Mouse (Mus musculus) large intestine, adult 2 months (tissue): ENCODE data around the gene Gm20388. TPM values are rescaled to one million over a fixed set of nuclear protein-coding genes. Genes with fewer than 3 reads are reported as not detected.

Source experiments
- DNase-seq: peaks from one replicate; pipeline ENCODE4 v3.0.0-alpha.2; 2012; ENCODE audit warnings: low read depth, low spot score
- WGBS: fragments of 180-500 bp; shearing (Covaris S2); methylation state at CpG from one replicate; pipeline ENCODE4 v1.1.7; 2018; 5-methylcytosine and 5-hydroxymethylcytosine counted together
- polyA plus RNA-seq: library from polyadenylated mRNA; depleted of rRNA; stranded (reverse); fragments of >200 nt; gene quantifications from 2 replicates; pipeline ENCODE4 v1.2.3, GENCODE M21; 2012

The Gm20388 gene
- polyA plus RNA-seq, 1 experiment = 31.5 TPM

- DNase-seq = no peak
- WGBS = 21% methylated on average over 17 of the region's 17 CpGs
These were observed 814.4 kb downstream of the Gm20388 start for GRCm38 (mm10) chr8:120724816-120725575.

- WGBS = 44% methylated on average over 5 of the region's 5 CpGs
- DNase-seq = no peak
These were observed 814.9 kb downstream of the Gm20388 start for GRCm38 (mm10) chr8:120725576-120725950.

GRCm38 (mm10) chr8:120726051-120726450 lies 815.4 kb downstream of the Gm20388 start:
- no peak for DNase-seq
- WGBS = 60% methylated on average over 5 of the region's 5 CpGs

GRCm38 (mm10) chr8:120728488-120729160 lies 818.0 kb downstream of the Gm20388 start:
- DNase-seq = no peak
- 28% methylated on average over 9 of the region's 9 CpGs for WGBS

GRCm38 (mm10) chr8:120731582-120731981 lies 820.9 kb downstream of the Gm20388 start:
- no peak for DNase-seq
- 71% methylated on average over 14 of the region's 14 CpGs for WGBS

- WGBS = 77% methylated on average over 6 of the region's 6 CpGs
- DNase-seq = no peak
These were observed 821.4 kb downstream of the Gm20388 start for GRCm38 (mm10) chr8:120732068-120732467.

- WGBS = 1% methylated on average over 62 of the region's 62 CpGs
- no peak for DNase-seq
These were observed 825.3 kb downstream of the Gm20388 start, which contains the start of gene Irf8 for GRCm38 (mm10) chr8:120735770-120736481. Gene Irf8, plus strand, starts transcription at chr8:120736358.

GRCm38 (mm10) chr8:120736486-120736885 lies 825.8 kb downstream of the Gm20388 start:
- WGBS = under 1% methylated on average over 11 of the region's 11 CpGs
- no peak for DNase-seq

- 20% methylated on average over 7 of the region's 7 CpGs for WGBS
- DNase-seq = no peak
These were observed 826.5 kb downstream of the Gm20388 start for GRCm38 (mm10) chr8:120737166-120737565.

GRCm38 (mm10) chr8:120738771-120739170 lies 828.1 kb downstream of the Gm20388 start:
- WGBS = 16% methylated on average over 4 of the region's 4 CpGs
- no peak for DNase-seq

- WGBS = 17% methylated on average over 15 of the region's 15 CpGs
- DNase-seq = no peak
These were observed 828.9 kb downstream of the Gm20388 start for GRCm38 (mm10) chr8:120739526-120739925.

- 19% methylated on average over 2 of the region's 2 CpGs for WGBS
- DNase-seq = no peak
These were observed 829.9 kb downstream of the Gm20388 start for GRCm38 (mm10) chr8:120740579-120740978.

GRCm38 (mm10) chr8:120741001-120741400 lies 830.4 kb downstream of the Gm20388 start:
- 75% methylated on average over 17 of the region's 17 CpGs for WGBS
- DNase-seq = no peak

GRCm38 (mm10) chr8:120741815-120742530 lies 831.3 kb downstream of the Gm20388 start:
- 72% methylated on average over 15 of the region's 15 CpGs for WGBS

GRCm38 (mm10) chr8:120743149-120743897 lies 832.7 kb downstream of the Gm20388 start:
- no peak for DNase-seq
- WGBS = 10% methylated on average over 12 of the region's 12 CpGs

More at GRCm38 (mm10) chr8:120741815-120742530, 831.3 kb downstream of the Gm20388 start:
- DNase-seq = no peak

GRCm38 (mm10) chr8:120743898-120744290 lies 833.3 kb downstream of the Gm20388 start:
- no peak for DNase-seq
- WGBS = 24% methylated on average over 4 of the region's 4 CpGs

- WGBS = 14% methylated on average over 5 of the region's 5 CpGs
- DNase-seq = no peak
These were observed 833.8 kb downstream of the Gm20388 start for GRCm38 (mm10) chr8:120744448-120744847.

GRCm38 (mm10) chr8:120745226-120745625 lies 834.6 kb downstream of the Gm20388 start:
- 17% methylated on average over 7 of the region's 7 CpGs for WGBS
- DNase-seq = no peak
